Mouse (Mus musculus) erythroblast, embryonic 14.5 days (primary cell): Measurements from ENCODE around the gene Ggt7. TPM values are rescaled to one million over a fixed set of nuclear protein-coding genes. Genes with fewer than 3 reads are reported as not detected.
A peak's percentile ranks its signal among the peaks of the same experiment; 100 is the strongest.
"Not testable (repeated sequence)": the region's sequence is repeated elsewhere in the genome, so short reads cannot be mapped to it uniquely, and the experiment has no call there.

Experiments
- H3K27me3 ChIP-seq: 2 replicates; pipeline ENCODE4 v1.6.1; 2012; ENCODE audit warnings: inconsistent platforms; ENCODE audit not compliant: control insufficient read depth
- H3K36me3 ChIP-seq: 2 replicates; pipeline ENCODE4 v1.6.1; 2012; ENCODE audit warnings: mild to moderate bottlenecking, inconsistent platforms; ENCODE audit not compliant: control insufficient read depth
- H3K4me1 ChIP-seq: 2 replicates; pipeline ENCODE4 v1.6.1; 2012; ENCODE audit warnings: inconsistent platforms; ENCODE audit not compliant: control insufficient read depth
- H3K4me3 ChIP-seq: replicated peaks from 2 replicates; pipeline ENCODE3; 2012; ENCODE audit warnings: moderate library complexity, mild to moderate bottlenecking, inconsistent platforms
- H3K9me3 ChIP-seq: 2 replicates; pipeline ENCODE4 v1.6.1; 2012; ENCODE audit warnings: low read length, inconsistent platforms, mixed read lengths; ENCODE audit not compliant: control insufficient read depth
- GATA1 ChIP-seq: IDR thresholded peaks from 2 replicates; pipeline ENCODE4 v1.6.1; 2012; ENCODE audit warnings: low read length, inconsistent platforms, mixed read lengths
- TAL1 ChIP-seq: IDR thresholded peaks from 3 replicates; pipeline ENCODE4 v1.6.1; 2012; ENCODE audit warnings: low read length, inconsistent platforms, mixed read lengths
- polyA plus RNA-seq: library from polyadenylated mRNA; stranded (reverse); fragments of >175 nt; gene quantifications from 2 replicates; pipeline ENCODE4 v1.2.3, GENCODE M21; 2012

Ggt7 gene
- polyA plus RNA-seq, 1 experiment: not detected

- no peaks in the 10 kb centered on the region for H3K9me3 ChIP-seq
These were observed 44.4 kb downstream of the Ggt7 start, which contains the start of gene Ncoa6 for GRCm38 (mm10) chr2:155473570-155474088. Gene Ncoa6, minus strand, starts transcription at chr2:155473894.

GRCm38 (mm10) chr2:155472671-155473569, 45.1 kb downstream of the Ggt7 start:
- no peaks in the 10 kb centered on the region for H3K36me3 ChIP-seq
- no peaks in the 10 kb centered on the region for H3K9me3 ChIP-seq
- H3K4me3 ChIP-seq: peak overlapping the region; percentile 91
- H3K27me3 ChIP-seq: no peaks in the 10 kb centered on the region; the same call in 1 of the 2 replicates
- TF ChIP-seq TAL1: no peak
- TF ChIP-seq GATA1: no peak
- H3K4me1 ChIP-seq: peaks cover 36% of the 10 kb centered on the region

More at GRCm38 (mm10) chr2:155473570-155474088, 44.4 kb downstream of the Ggt7 start, which contains the start of gene Ncoa6:
- H3K4me1 ChIP-seq: peaks cover 34% of the 10 kb centered on the region
- H3K36me3 ChIP-seq: no peaks in the 10 kb centered on the region
- peak within 1 kb of the TSS; percentile 91 for H3K4me3 ChIP-seq
- no peaks in the 10 kb centered on the region; the same call in 1 of the 2 replicates for H3K27me3 ChIP-seq
- TF ChIP-seq TAL1 (no peak), GATA1 (no peak)

GRCm38 (mm10) chr2:155466861-155467260, 51.2 kb downstream of the Ggt7 start:
- no peaks in the 10 kb centered on the region for H3K9me3 ChIP-seq
- peaks cover 27% of the 10 kb centered on the region for H3K4me1 ChIP-seq
- no peak overlapping the region for H3K4me3 ChIP-seq
- H3K27me3 ChIP-seq: no peaks in the 10 kb centered on the region
- peaks cover 5% of the 10 kb centered on the region; the same call in 1 of the 2 replicates for H3K36me3 ChIP-seq
- TF ChIP-seq TAL1 (no peak), GATA1 (no peak)

GRCm38 (mm10) chr2:155453591-155453990, 64.4 kb downstream of the Ggt7 start:
- Histone ChIP-seq H3K4me3 (no peak overlapping the region), H3K9me3 (no peaks in the 10 kb centered on the region), H3K4me1 (no peaks in the 10 kb centered on the region), H3K27me3 (no peaks in the 10 kb centered on the region), H3K36me3 (peaks cover 5% of the 10 kb centered on the region)
- TF ChIP-seq TAL1 (no peak), GATA1 (no peak)

- TF ChIP-seq GATA1: no peak
- no peak for TF ChIP-seq TAL1
- Histone ChIP-seq H3K27me3 (no peaks in the 10 kb centered on the region), H3K9me3 (no peaks in the 10 kb centered on the region)
These were observed 66.8 kb downstream of the Ggt7 start for GRCm38 (mm10) chr2:155451256-155451655.

GRCm38 (mm10) chr2:155447906-155448305, 70.1 kb downstream of the Ggt7 start:
- H3K4me1 ChIP-seq, H3K36me3 ChIP-seq, H3K4me3 ChIP-seq, H3K9me3 ChIP-seq, H3K27me3 ChIP-seq: not testable (repeated sequence)

More at GRCm38 (mm10) chr2:155451256-155451655, 66.8 kb downstream of the Ggt7 start:
- peaks cover 5% of the 10 kb centered on the region for H3K36me3 ChIP-seq
- H3K4me1 ChIP-seq: no peaks in the 10 kb centered on the region
- H3K4me3 ChIP-seq: no peak overlapping the region

DNA sequence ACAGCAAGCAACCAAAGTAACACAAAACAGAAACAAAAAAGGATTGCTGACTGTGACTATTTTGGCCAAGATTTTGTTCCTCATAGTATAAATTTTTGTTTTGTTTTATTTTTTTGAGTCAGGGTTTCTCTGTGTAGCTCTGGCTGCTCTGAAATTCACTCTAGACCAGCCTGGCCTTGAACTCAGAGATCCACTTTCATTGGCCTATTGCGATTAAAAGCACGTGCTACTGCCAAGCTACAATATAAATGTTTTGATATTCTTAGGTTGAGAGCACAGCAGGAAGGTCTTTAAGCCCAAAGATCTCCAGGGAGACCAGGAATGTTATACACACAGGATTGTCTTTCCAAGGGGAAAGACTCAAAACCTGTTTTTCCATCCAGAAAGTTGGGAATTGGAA, 74.6 kb downstream of the Ggt7 start:
- Histone ChIP-seq H3K36me3 (peaks cover 4% of the 10 kb centered on the region; the same call in 1 of the 2 replicates), H3K4me1 (no peaks in the 10 kb centered on the region), H3K4me3 (no peak overlapping the region), H3K27me3 (no peaks in the 10 kb centered on the region), H3K9me3 (no peaks in the 10 kb centered on the region)
- TF ChIP-seq TAL1 (no peak), GATA1 (no peak)

- H3K9me3 ChIP-seq: no peaks in the 10 kb centered on the region
- TF ChIP-seq TAL1 (no peak), GATA1 (no peak)
- no peaks in the 10 kb centered on the region for H3K27me3 ChIP-seq
- no peaks in the 10 kb centered on the region for H3K4me1 ChIP-seq
- no peak overlapping the region for H3K4me3 ChIP-seq
- peaks cover 4% of the 10 kb centered on the region; the same call in 1 of the 2 replicates for H3K36me3 ChIP-seq
These were observed 75.1 kb downstream of the Ggt7 start for GRCm38 (mm10) chr2:155442916-155443315.

Other genes with a start within 250 kb of the Ggt7 start
- gene Map1lc3a, start 241.9 kb downstream of the Ggt7 start, polyA plus RNA-seq: 7.8 and 8.1 TPM in 2 replicates
- gene Pigu, start 160.8 kb downstream of the Ggt7 start, polyA plus RNA-seq: 0.77 and 1.2 TPM in 2 replicates
- 0.27 and 0.51 TPM in 2 replicates for gene Trp53inp2, start 137.2 kb downstream of the Ggt7 start, polyA plus RNA-seq
- 0.63 and 0.81 TPM in 2 replicates for gene Ncoa6, start 44.3 kb downstream of the Ggt7 start, polyA plus RNA-seq
- 0.78 and 1.0 TPM in 2 replicates for gene Acss2, start 289 bp downstream of the Ggt7 start, polyA plus RNA-seq
- gene Gss, start 74.6 kb upstream of the Ggt7 start, polyA plus RNA-seq: 6.8 and 8.6 TPM in 2 replicates
- 7.6 and 12.3 TPM in 2 replicates for gene Myh7b, start 93.0 kb upstream of the Ggt7 start, polyA plus RNA-seq
- gene Trpc4ap, start 174.1 kb upstream of the Ggt7 start, polyA plus RNA-seq: 9.2 and 11.1 TPM in 2 replicates
- 2.2 and 2.8 TPM in 2 replicates for gene Edem2, start 211.2 kb upstream of the Ggt7 start, polyA plus RNA-seq
- gene Gm17581, start 217.6 kb upstream of the Ggt7 start, polyA plus RNA-seq: not detected in 2 replicates
- 0.06 TPM in 1 of 2 replicates, not detected in the other for gene Procr, start 232.9 kb upstream of the Ggt7 start, polyA plus RNA-seq